Mouse (Mus musculus): Measurements from ENCODE around the gene Nmrk1.

- TF ChIP-seq CTCF (IDR thresholded peaks at IDR 0.05; ENCODE audit: low read depth) = no peak
- no peak for TF ChIP-seq EP300 (optimal IDR thresholded peaks at IDR 0.05)
Measured at GRCm38 (mm10) chr19:18632231-18633185, 758 bp downstream of the Nmrk1 start.

Data from stomach, postnatal 0 days (tissue).